Mouse (Mus musculus) cerebellum, postnatal 25 days (tissue): Measurements from ENCODE around the gene Gm9821.

ENCODE experiments used
- DNase-seq, 2 experiments: peaks; one replicate each; pipeline ENCODE4 v3.0.0; 2021; ENCODE audit warnings: mixed read lengths in 2 of 2

Gm9821 gene

DNA sequence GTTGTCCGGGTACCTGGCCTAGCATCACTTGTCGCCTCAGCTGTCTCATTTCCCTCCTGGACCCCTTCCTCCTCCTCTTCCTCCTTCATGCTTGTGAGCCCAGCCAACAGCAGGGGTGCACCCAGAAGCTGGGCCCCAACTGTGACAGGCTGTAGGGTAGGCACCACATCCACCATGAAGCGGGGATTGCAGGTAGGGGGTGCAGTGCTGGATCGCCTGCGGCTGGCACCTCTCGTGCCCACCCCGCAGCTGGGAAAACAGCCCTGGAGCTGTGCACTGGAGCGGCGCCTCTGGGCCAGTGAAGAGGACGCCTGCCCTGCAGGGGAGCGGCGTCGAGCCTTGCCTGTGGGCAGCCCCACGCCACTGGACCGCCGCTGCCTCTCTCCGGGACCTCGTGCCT lies at the start of gene Gm9821:
Gm9821 (plus strand) TSS at position 221 of the 400 bp plus-strand sequence.
- DNase-seq = no peak

DNA sequence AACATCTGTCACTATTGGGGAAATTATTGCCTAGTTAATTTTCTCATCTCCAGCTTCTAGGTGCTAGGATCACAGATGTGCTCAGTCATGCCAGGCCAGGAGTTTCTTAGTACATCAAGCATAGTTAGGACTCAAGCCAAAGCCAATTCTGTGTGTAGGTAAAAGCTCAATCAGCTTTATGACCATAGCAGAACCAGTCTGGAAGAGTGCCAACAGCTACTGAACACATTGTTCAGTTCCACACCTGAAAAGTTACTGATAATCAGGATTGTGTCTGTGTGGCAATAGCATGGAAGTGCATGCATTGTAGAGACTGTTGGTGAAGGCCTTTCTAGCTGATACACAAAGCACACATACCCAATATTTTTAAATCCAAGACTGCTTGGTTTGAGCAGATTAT lies 47.5 kb upstream of the Gm9821 start:
- DNase-seq = no peak

DNA sequence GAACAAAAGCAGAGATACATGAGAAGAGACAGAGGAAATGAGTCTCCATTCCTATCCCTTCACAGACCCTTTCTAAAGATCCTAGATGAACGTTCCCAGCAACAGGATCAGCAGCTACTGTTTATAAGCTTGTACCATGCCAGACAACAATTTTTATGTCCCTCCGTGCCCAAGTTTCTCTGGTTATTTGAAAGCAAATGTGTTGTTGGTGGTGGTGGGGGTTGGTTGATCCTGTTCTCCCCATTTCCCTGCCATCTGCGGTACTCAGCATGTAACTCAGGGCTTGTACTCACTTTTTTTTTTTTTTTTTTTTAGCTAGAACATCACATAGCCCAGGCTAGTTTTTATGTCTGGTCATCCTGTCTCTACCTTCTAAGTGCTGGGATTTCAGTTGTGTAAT lies 46.4 kb upstream of the Gm9821 start:
- no peak for DNase-seq

DNA sequence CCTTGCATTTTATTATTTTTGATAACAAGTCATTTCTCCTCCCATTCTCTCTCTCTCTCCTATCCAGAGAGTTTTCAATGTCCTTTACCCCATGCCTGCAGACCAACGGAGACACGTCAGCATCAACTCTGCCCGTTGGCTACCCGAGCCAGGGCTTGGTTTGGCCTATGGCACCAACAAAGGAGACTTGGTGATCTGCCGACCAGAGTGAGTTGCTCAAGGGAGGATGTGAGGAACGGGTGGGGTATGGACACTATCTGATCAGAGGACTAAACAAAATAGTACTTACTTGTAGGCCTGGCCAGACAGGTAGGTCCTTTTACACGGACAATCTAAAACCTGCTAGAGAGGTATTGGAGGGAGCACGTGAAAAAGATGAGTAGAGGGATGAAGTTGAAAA lies 45.1 kb upstream of the Gm9821 start:
- no peak for DNase-seq

DNA sequence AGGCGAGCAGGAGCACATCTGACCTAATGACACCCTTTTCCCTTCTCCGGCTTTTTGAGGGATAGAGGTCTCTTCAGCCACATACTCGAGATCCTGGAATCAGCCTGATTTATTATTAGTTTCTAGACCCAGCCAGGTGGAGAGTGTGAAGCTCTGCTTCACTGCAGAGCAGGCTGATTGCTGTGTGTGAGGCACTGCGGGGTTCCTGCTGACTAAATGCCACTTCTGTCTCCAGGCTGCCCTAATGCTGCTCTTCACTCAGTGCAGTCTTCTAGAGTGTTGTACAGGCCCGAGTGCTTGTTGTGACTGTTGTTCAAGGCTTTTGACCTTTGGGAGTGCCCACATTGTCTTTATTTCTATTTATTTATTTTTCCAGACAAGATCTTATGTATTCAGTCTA lies 43.2 kb upstream of the Gm9821 start:
- DNase-seq = peak; percentile 62 to 81

DNA sequence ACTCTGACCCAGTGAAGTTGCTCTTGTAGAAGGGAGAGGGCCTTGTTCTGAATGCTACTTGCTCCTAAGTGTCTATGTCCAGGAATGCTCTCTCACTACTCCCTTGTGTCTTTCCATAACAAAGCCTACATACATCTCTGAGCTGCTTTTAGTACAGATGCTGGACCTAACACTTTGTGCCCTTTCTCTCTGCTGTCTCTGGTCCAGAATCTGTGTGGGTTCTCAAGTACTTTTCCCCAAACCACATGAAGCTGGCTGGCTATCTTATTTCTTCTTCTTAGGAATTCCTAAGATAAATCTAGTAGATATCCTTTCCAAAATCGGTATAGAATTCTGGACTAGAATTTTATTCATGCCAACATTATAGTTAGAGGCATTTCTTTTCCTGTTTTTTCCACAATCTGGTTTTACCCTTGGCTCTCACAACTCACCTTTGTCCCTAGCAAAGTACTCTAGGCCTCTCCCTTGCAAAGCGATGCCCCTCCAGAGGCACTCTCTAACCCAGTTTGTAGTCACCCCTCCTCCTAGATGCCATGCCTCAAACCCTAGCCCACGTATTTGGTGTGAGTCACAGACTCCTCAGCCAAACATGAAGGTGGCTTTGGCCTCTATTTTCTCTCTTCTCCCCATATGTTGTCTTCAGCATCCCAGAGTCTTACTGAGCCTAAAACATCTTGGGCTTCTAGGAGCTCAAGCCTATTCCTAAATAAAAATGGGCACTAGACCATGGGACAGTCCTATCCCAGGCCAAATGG lies 42.2 kb upstream of the Gm9821 start:
- DNase-seq = no peak

DNA sequence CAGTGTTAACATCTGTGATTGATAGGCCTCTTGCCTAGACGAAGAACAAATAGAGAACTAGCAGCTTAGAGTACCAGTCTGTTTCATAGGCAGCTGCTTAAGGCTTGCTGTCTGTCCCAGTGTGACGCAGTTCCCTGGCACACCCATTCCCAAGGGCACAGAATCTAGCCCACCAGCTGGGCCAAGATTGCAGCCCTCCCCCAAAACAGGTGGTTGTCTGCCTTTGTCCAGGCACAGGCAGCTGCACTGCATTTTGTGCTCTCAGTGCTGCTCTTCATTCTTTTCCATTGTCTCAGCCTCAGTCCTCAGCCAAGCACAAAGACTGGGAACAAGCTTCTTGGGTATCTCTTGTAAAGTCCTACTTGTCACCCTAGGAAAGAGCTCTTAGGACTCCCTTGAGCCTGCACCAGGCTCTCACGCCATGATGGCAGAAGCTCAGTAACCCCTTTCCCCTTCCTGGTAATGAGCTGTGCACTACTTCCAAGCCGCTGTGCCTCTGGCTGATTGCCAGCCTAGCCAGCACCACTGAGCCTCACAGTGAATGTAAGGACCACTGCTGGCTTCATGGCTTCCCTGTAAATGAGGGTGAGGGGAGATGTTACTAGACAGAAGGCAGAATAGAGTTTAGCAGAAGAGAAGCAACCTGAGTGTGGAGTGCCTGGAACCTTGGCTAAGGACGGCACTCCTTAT lies 40.7 kb upstream of the Gm9821 start:
- peak; percentile 55 to 63 for DNase-seq

DNA sequence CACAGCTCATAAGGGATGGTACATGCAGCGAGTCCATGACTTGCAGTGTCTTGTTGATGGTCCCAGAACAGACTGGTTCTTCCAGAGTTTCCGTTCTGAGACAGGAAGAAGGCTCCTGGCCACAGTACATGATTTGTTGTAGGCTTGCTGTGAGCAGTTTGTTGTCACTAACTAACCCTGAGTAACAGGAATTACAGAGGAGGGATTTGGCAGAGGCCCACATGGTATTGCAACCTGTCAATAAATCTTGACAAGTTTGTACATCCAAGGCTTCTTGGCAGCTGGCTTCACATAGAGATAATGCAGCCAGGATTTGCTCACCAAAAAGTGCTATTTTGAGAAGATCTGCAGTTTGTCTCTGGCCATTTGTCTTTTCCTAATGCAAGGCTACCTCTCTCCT lies 39.4 kb upstream of the Gm9821 start:
- no peak for DNase-seq

DNA sequence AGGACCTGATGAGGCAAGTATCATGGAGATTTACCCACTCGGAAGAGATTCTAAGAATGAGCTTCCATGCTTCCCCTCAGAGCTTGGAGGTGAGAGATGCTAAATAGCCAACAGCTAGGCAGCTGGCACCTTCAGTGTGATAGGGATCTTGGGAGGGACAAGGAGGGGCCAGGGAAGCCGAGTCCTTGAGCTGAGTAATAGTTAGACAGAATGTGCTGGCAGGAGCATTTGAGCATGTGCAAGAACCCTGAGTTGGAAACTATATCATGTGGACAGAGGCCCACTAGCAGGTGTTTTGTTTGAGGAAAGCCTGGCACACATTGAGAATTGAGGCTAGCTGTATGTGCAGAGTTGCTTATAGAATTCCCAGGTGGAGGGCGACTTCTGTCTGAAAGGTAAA lies 32.9 kb upstream of the Gm9821 start:
- no peak for DNase-seq

DNA sequence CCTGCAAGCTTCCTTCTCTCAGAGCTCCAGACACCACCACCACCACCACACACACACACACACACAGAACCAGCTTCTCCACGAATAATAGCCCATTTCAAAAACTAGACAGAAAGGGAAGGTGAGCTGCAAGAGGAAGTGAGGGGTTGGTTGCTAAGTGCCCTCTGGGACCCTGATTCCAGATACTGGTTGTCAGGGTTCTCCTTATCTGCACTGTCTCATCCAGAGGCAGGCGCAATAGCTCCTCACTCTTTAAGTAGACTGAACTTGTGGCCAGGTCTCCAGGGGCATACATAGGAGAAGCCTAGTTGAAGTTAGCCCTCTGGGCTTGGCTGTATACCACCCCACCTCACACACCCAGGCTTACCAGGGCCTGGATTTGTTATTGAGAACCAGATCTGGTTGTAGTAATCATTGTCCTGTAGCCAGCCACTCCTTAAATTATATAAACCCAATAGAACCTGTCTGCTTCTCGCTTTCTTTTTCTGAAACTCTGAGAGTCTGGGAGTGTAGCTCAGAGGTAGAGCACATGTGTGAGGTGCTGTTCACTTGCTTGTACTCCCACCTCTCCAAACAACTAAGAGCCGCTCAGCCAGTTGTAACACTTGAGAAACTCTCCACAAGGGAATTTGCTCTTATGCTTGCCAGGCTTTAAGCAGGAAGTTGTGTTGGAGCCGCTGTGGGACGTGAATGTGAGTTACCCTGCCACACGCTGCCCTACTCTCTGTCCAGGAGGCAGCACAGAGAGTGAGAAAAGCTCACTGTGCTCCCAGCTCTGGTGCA lies 32.0 kb upstream of the Gm9821 start:
- DNase-seq = no peak

DNA sequence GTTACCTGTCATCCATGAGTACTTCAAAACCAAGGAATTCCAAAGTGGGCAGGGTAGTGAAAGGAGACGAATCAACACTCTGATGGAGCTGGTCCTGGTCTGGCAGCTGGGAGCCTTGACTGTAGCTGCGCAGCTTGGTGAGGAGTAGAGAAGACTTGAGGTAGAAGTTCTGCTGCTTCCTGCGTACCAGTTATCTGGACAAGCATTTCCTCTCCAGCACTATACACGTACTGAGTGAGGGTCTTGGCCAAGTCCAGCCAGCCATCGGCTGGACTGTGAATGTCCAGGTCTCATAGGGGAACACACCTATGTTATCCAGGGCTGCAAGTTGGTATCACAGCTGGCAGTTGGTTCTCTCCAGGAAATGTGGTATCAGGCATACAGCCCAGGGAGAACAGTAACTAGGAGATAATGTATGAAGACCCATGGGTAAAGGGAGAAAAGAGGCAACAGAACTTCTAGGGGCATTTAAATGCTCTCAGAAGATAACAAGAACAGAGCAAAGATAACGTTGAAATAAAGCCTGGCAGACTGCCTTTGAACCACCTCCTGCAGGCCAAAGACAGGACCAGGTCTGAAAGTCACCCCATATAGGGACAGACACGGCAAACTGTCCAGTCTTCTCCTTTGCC lies 29.0 kb upstream of the Gm9821 start:
- no peak for DNase-seq

DNA sequence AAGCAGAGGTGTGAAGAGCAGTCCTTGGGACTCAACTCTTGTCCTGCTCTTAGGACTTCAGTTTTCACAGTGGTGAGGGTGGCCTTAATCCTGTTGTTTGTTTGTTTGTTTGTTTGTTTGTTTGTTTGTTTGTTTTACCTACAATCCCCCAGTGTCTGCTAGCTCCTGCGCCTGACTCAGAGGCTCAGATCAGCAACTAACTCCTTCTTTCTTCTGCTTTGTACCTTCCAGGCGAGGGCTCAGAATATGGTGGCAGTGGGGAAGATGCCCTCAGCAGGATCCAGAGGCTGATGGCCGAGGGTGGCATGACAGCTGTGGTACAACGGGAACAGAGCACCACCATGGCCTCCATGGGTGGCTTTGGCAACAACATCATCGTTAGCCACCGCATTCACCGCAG lies 28.4 kb upstream of the Gm9821 start:
- DNase-seq = no peak

DNA sequence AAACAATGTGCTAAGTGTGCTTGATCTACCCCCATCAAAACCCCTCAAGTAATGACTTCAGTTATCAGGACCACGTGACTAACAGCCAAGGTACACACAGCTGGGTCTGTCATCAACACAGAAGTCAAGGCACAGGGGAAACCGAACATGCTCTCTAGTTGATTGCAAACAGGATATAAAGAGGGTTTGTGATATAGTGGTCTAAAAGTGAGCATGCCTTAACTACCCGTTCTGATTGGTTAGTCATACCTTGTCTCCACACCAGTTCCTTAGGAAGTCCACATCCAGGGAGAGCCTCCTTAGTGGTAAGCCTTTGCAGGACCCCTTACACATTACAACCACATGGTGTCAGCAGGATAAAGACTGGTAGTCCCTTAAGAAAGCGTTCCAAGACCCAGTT lies 25.4 kb upstream of the Gm9821 start:
- no peak for DNase-seq

DNA sequence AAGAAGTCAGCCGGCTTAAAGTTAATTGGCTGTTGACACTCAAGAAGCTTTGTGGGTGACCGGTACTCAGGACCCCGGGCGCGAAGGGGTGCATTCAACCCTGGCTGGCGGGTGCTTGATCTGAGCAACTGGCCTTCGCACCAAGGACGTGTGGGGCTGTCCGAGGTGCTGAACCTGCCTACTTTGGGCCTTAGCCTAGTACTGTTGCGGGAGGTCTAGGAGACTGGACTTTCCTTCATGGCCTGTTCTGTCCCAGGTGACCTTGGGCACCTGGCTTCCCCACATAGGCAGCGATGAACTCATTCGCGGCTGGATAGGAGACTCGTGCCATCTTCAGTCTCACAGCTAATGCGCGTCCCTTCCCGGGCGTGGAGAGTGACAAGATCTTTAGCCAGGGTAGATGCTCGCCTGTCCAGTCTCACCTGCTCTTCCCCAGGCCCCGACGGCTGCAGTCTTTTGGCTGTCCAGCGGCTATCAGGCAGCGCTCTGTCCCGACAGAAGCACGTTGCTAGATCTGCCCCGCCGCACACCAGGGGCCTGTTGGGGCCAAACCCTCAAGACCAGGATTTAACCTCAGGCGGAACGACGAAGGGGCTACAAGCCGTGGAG lies 24.2 kb upstream of the Gm9821 start:
- peak in 1 of 2 experiments; percentile 29 for DNase-seq

DNA sequence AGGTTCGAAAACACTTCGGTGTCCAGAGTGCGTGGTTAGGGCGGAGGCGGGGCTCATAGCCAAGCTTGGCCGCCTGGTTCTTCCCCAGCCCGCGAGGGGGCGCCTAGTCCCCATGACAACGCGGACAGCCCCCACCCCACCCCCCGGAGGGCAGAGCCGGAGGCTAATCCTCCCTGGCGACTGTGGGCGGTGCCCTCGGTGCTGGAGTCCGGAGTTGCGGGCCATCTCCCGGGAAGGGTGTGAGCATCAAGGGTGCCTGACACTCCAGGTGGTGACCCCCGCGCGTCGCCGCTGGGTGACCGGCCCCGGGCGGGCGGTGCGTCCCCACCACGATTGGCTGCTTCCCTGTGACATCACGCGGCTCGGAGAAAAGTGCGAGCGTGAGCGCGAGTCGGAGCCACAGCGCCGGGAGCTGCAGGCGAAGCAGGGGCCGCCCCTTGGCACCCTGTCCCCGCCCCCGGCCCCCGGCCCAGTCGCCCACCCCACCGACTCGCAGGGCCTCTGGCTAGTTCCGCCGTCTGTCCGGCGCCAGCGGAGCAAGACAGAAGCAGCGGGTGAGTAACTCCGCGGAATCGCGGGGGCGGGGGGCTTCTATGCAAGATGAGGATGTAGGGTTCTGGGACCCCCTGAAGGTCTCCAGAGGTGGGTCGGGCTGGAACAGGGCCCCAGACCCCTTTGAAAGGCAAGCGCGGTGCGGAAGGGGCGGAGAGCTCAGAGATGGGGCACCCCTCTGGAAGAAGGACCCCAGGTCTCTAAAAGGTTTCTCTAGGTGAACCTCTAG lies 23.5 kb upstream of the Gm9821 start:
- peak; percentile 57 to 73 for DNase-seq

DNA sequence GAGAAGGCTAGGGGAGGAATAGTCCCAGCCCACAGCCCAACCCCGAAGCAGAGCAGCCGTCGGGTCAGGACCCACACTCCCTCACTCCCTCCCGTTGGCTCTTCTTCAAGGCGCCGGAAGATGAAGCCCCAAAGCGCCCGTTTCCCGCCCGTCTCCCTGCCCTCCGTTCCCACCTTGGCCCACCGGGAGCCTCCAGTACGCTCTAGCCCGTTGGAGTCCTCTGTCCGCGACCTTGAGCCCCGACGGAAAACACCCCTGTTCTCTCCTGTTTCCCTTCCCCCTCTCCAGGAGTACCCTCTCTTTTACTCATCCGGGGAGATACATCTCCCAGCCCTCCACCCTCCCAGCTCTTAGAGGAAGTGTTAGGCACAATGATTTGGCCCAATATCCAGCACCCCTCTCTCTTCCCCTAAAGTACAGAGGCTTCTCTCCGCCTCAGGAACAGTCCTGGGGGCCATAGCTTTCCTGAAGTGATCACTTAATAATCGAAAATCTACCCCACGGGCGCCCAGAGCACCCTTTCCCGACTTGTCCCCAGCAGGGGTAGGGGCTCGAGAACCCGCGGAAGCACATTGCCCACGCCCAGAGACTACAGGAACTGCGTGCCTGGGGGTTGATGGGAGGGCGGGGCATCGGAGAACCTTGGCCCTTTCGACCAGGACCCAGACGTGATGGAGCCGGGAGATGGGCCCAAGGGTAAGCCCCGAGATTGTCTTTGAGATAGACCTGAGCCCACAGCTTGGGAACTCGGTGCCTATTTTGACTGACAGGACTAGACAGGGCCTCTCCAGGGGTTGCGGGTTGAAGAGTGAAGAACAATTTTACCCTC lies 22.7 kb upstream of the Gm9821 start:
- DNase-seq = no peak

DNA sequence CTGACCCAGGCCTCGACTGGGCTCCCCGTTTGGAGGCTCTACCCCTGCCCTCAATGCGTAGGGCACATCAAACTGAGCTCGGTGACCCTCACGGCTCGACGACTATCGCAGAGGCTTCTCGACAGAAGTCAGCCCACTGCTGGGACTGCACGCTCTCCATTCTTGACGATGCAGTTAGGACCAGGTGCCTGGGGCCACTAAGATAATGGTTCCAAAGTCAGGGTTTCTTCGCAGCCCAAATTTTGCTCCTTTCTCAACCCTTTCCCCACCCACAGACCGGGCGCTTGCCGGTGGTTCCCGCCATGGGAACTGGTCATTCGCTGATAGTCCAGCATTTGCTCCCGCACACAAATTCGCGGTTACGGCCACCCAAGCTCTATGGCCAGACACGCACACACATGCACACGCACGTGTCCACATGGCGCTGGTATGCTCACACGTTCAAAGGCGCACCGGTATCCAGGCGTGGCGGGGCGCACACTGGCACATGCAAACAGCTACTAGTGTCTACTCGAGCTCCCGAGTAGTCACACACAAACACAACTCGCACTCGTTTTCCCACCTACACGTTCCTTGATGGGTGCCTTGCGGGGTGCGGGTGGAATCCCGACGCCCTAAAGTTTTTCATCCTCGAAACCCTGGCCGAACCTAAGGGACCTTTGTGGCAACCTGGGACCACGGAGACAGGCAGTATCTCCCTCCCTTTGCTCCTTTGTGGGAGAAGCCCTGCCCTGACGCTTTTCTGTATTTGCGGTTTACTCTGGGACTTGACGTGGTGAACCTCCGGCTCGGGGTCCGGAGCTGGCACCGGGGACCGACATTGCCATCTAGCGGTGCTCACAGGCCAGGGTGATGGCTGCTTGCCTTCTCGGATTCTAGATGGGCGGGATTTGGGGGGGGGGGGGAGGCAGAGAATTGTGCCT lies 21.8 kb upstream of the Gm9821 start:
- peak; percentile 81 to 88 for DNase-seq

DNA sequence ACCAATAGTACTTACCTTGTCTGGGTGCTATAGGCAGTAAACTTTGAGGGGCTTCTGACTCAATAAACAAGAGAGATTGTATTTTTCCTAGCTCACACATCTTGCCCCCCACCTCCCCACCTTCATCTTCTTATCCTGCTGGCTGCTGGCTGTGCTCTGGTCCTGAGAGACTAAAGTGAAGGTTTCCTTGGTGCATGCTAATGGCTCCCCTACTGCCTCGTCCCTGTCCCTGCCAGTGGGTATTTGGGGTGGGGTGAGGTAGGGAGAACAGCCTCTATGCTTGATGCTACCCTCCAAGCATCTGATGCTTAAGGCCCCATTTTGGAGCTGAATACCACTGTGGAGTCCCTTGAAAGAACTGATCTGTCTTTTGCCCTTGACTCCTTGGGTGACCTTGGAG lies 20.8 kb upstream of the Gm9821 start:
- no peak for DNase-seq

DNA sequence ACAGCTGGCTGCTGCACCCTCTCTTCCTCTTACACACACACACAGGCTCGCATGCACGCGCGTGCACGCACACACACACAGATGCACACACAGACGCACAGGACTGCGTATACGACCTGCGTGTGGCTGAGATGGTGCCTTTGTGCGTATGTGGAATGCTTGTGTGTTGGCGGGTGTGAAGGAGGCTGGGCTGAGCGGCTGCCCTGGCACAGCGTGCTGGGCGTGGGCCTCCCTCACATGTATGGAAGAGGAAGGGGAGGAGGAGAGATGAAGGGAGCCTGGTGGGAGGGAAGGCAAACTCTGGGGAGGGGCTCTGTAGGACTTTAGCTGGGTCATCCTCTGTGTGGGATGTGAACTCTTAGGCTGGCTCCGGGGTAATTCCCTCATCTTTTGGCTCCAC lies 20.1 kb upstream of the Gm9821 start:
- no peak for DNase-seq

DNA sequence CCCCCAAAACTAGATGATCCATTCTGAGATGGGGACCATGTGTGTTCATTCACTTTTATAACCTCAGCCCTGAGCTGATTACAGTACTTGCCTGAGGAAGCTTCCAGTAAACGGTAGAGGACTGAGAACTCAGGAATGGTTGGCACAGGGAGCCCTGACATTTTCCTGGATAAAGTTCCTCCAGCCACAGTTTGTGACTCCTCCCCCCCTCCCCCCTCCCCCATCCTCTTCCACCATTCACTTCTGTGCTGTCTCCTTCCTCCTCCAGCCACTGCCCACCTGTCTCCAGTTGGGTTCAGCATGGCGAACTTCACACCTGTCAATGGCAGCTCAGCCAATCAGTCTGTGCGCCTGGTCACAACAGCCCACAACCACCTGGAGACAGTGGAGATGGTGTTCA lies 18.6 kb upstream of the Gm9821 start, which contains the start of gene Chrm4:
Chrm4 (plus strand) TSS at position 301 of the 400 bp plus-strand sequence.
- DNase-seq = no peak
